Mouse (Mus musculus) lung, embryonic 15.5 days (tissue): ENCODE measurements around the gene Rnf222. TPM values are rescaled to one million over a fixed set of nuclear protein-coding genes. Genes with fewer than 3 reads are reported as not detected.

Experiments
- polyA plus RNA-seq: library from polyadenylated mRNA; unstranded; fragments of >200 nt; fragmentation: Nextera tagmentation; extraction: Ambion mirVana; gene quantifications from 2 replicates; pipeline ENCODE4 v1.2.1, GENCODE M21; 2015

Gene Rnf222
- polyA plus RNA-seq, 1 experiment from 2014 or later: 0.16 TPM

Other genes starting within 250 kb of the Rnf222 start
- 130 and 136 TPM in 2 replicates for gene Myh10, start 197.0 kb upstream of the Rnf222 start, polyA plus RNA-seq
- 72.8 and 77.1 TPM in 2 replicates for gene Ndel1, start 16.7 kb upstream of the Rnf222 start, polyA plus RNA-seq
- 880 and 922 TPM in 2 replicates for gene Rpl26, start 13.0 kb downstream of the Rnf222 start, polyA plus RNA-seq
- gene Odf4, start 38.5 kb downstream of the Rnf222 start, polyA plus RNA-seq: not detected in 2 replicates
- gene Arhgef15, start 68.9 kb downstream of the Rnf222 start, polyA plus RNA-seq: 21.2 and 24.4 TPM in 2 replicates
- gene Slc25a35, start 79.6 kb downstream of the Rnf222 start, polyA plus RNA-seq: 2.8 and 3.1 TPM in 2 replicates
- 46.2 and 46.6 TPM in 2 replicates for gene Rangrf, start 86.6 kb downstream of the Rnf222 start, polyA plus RNA-seq
- 31.4 and 33.4 TPM in 2 replicates for gene Pfas, start 119.9 kb downstream of the Rnf222 start, polyA plus RNA-seq
- gene Ctc1, start 127.4 kb downstream of the Rnf222 start, polyA plus RNA-seq: 53.3 and 54.7 TPM in 2 replicates
- gene Aurkb, start 157.1 kb downstream of the Rnf222 start, polyA plus RNA-seq: 207 and 211 TPM in 2 replicates
- 9.1 and 10.3 TPM in 2 replicates for gene Borcs6, start 171.2 kb downstream of the Rnf222 start, polyA plus RNA-seq
- gene Tmem107, start 182.3 kb downstream of the Rnf222 start, polyA plus RNA-seq: 69.3 and 71.1 TPM in 2 replicates
- 61.6 and 66.6 TPM in 2 replicates for gene Vamp2, start 199.9 kb downstream of the Rnf222 start, polyA plus RNA-seq
- 21.7 and 24.0 TPM in 2 replicates for gene Per1, start 206.7 kb downstream of the Rnf222 start, polyA plus RNA-seq
- 0.52 and 0.60 TPM in 2 replicates for gene Hes7, start 231.9 kb downstream of the Rnf222 start, polyA plus RNA-seq
- 0.36 and 0.57 TPM in 2 replicates for gene 9130213A22Rik, start 234.0 kb downstream of the Rnf222 start, polyA plus RNA-seq
- gene Aloxe3, start 237.3 kb downstream of the Rnf222 start, polyA plus RNA-seq: 0.16 and 0.53 TPM in 2 replicates